Mouse (Mus musculus) heart, adult 2 months (tissue): ENCODE data around the gene Nckap5.

Source experiments
- CTCF ChIP-seq: fragments of 200-600 bp; IDR thresholded peaks from 2 replicates; pipeline ENCODE4 v1.8.1; 2022; ENCODE audit warnings: antibody characterized with exemption, mild to moderate bottlenecking, moderate library complexity
- EP300 ChIP-seq: fragments of 200-500 bp; IDR thresholded peaks from 2 replicates; pipeline ENCODE4 v1.6.1; 2011; ENCODE audit warnings: low read depth, low read length, control low read depth; ENCODE audit not compliant: insufficient read depth

- TF ChIP-seq CTCF (no peak), EP300 (no peak)
Observed at GRCm38 (mm10) chr1:126360111-126360510, 470.5 kb downstream of the Nckap5 start.
